7 mouse cellular contexts compared by ENCODE assay signal in genomic region chr3:95227214-95227613, GRCm38 (mm10). TPM values are rescaled to one million over a fixed set of nuclear protein-coding genes. Genes with fewer than 3 reads are reported as not detected.
A peak's percentile ranks its signal among the peaks of the same experiment; 100 is the strongest.
DNase-seq lines count a peak whose midpoint lies in the region; ATAC-seq and TF ChIP-seq lines count a peak whose summit lies in the region.

No protein-coding gene starts in this region.

- no peaks in the 10 kb centered on the region for H3K9me3 ChIP-seq in neural tube, embryonic 11.5 days (ENCODE audit: control insufficient read depth, low read length)
- H3K9me3 ChIP-seq in liver, embryonic 12.5 days (replicated peaks): no peaks in the 10 kb centered on the region

- peak overlapping the region; percentile 76 for H3K9ac ChIP-seq in neural tube, embryonic 11.5 days (ENCODE audit: low read length)
- peak overlapping the region; percentile 87; the same call in 1 of the 2 replicates for H3K9ac ChIP-seq in liver, embryonic 12.5 days

- H3K4me2 ChIP-seq in neural tube, embryonic 11.5 days (ENCODE audit: low read depth): peak overlapping the region; percentile 81
- H3K4me2 ChIP-seq in liver, embryonic 12.5 days: peak overlapping the region; percentile 95

- peak; percentile 38 for TF ChIP-seq POLR2A in embryonic fibroblast, embryonic 13.5 days (IDR thresholded peaks at IDR 0.05; ENCODE audit: low read depth, low read length)

- no peak for TF ChIP-seq CTCF in embryonic fibroblast, embryonic 13.5 days (IDR thresholded peaks at IDR 0.05; ENCODE audit: borderline replicate concordance, insufficient read depth, low read length)

- no peaks in the 10 kb centered on the region for H3K27me3 ChIP-seq in neural tube, embryonic 11.5 days (ENCODE audit: control insufficient read depth, insufficient read depth, low read length)
- H3K27me3 ChIP-seq in liver, embryonic 12.5 days (replicated peaks): no peaks in the 10 kb centered on the region

- peaks cover 24% of the 10 kb centered on the region for H3K4me1 ChIP-seq in neural tube, embryonic 11.5 days (ENCODE audit: control insufficient read depth, insufficient read depth, low read length)
- peaks cover 19% of the 10 kb centered on the region for H3K4me1 ChIP-seq in embryonic fibroblast, embryonic 13.5 days (ENCODE audit: control insufficient read depth, insufficient read depth, low read length)
- H3K4me1 ChIP-seq in liver, embryonic 12.5 days: peaks cover 49% of the 10 kb centered on the region

- H3K36me3 ChIP-seq in neural tube, embryonic 11.5 days (ENCODE audit: control insufficient read depth, insufficient read depth, low read length): peaks cover 9% of the 10 kb centered on the region
- H3K36me3 ChIP-seq in liver, embryonic 12.5 days: peaks cover 47% of the 10 kb centered on the region

- no peak for ATAC-seq in neural tube, embryonic 11.5 days (ENCODE audit: insufficient read depth, low FRiP score, low TSS enrichment)
- ATAC-seq in liver, embryonic 12.5 days: no peak
- no peak for ATAC-seq in granulocyte monocyte progenitor cell, adult 5-6 weeks (replicated peaks; ENCODE audit: poor library complexity, severe bottlenecking)
- no peak for ATAC-seq in CD4-positive, CD25-positive, alpha-beta regulatory T cell, adult 4 months

- WGBS in neural tube, embryonic 11.5 days: 16% methylated on average over 1 of the region's 1 CpGs
- 47% methylated on average over 1 of the region's 1 CpGs for WGBS in liver, embryonic 12.5 days (ENCODE audit: insufficient replicate concordance)

- H3K27ac ChIP-seq in neural tube, embryonic 11.5 days (ENCODE audit: low read depth, low read length): peak overlapping the region; percentile 94; the same call in 1 of the 2 replicates
- peak overlapping the region; percentile 16 for H3K27ac ChIP-seq in embryonic fibroblast, embryonic 13.5 days (ENCODE audit: insufficient read depth, low read length)
- H3K27ac ChIP-seq in liver, embryonic 12.5 days: no peak overlapping the region; the same call in 1 of the 2 replicates

- no peak for DNase-seq in neural tube, embryonic 11.5 days (ENCODE audit: low spot score)
- no peak for DNase-seq in neural tube, embryonic 10.5 days (ENCODE audit: extremely low spot score, low spot score)
- no peak for DNase-seq in spleen, postnatal 14 days (ENCODE audit: low spot score in 2 of 2)

- peak overlapping the region; percentile 68 for H3K4me3 ChIP-seq in neural tube, embryonic 11.5 days (ENCODE audit: low read depth, low read length)
- H3K4me3 ChIP-seq in embryonic fibroblast, embryonic 13.5 days (ENCODE audit: insufficient read depth, low read length): peak overlapping the region; percentile 68
- peak overlapping the region; percentile 70 for H3K4me3 ChIP-seq in liver, embryonic 12.5 days

RNA-seq across cellular contexts. Expression of gene Cdc42se1, which starts 1.3 kb away (rescaled TPM):
- 104 and 109 TPM in 2 replicates for polyA plus RNA-seq in neural tube, embryonic 11.5 days (2014; fragmentation: Nextera tagmentation; extraction: Ambion mirVana)
- 65.4 and 67.4 TPM in 2 replicates for polyA plus RNA-seq in embryonic fibroblast, embryonic 13.5 days (2011; ENCODE audit: insufficient read length, low read depth, missing spikeins)
- 59.6 and 60.9 TPM in 2 replicates for polyA plus RNA-seq in liver, embryonic 12.5 days (2016; fragmentation: Nextera tagmentation; extraction: Ambion mirVana)
- 93.6 and 99.1 TPM in 2 replicates for total RNA-seq in granulocyte monocyte progenitor cell, adult 5-6 weeks (2014; fragmentation: Nextera tagmentation)
- 43.0 and 61.6 TPM in 2 replicates for total RNA-seq in granulocyte monocyte progenitor cell, adult 5-6 weeks (2017)
- polyA plus RNA-seq in CD4-positive, CD25-positive, alpha-beta regulatory T cell, adult 4 months (2017; shearing (Covaris generic)): 100 to 1,000 TPM; 218 to 256 TPM

RNA-seq across cellular contexts. Expression of gene Mllt11, which starts 4.8 kb away (rescaled TPM):
- 173 and 176 TPM in 2 replicates for polyA plus RNA-seq in neural tube, embryonic 11.5 days (2014; fragmentation: Nextera tagmentation; extraction: Ambion mirVana)
- 33.0 and 44.0 TPM in 2 replicates for polyA plus RNA-seq in embryonic fibroblast, embryonic 13.5 days (2011; ENCODE audit: insufficient read length, low read depth, missing spikeins)
- polyA plus RNA-seq in liver, embryonic 12.5 days (2016; fragmentation: Nextera tagmentation; extraction: Ambion mirVana): 4.3 and 4.5 TPM in 2 replicates
- total RNA-seq in granulocyte monocyte progenitor cell, adult 5-6 weeks (2014; fragmentation: Nextera tagmentation): 3.2 and 6.9 TPM in 2 replicates
- total RNA-seq in granulocyte monocyte progenitor cell, adult 5-6 weeks (2017): 1.7 and 1.9 TPM in 2 replicates
- 10 to 100 TPM; 19.0 to 24.1 TPM for polyA plus RNA-seq in CD4-positive, CD25-positive, alpha-beta regulatory T cell, adult 4 months (2017; shearing (Covaris generic))

RNA-seq across cellular contexts. Expression of gene Gabpb2, which starts 9.5 kb away (rescaled TPM):
- polyA plus RNA-seq in neural tube, embryonic 11.5 days (2014; fragmentation: Nextera tagmentation; extraction: Ambion mirVana): 4.7 and 4.8 TPM in 2 replicates
- 16.1 and 22.7 TPM in 2 replicates for polyA plus RNA-seq in embryonic fibroblast, embryonic 13.5 days (2011; ENCODE audit: insufficient read length, low read depth, missing spikeins)
- 11.0 and 11.4 TPM in 2 replicates for polyA plus RNA-seq in liver, embryonic 12.5 days (2016; fragmentation: Nextera tagmentation; extraction: Ambion mirVana)
- 36.0 and 54.3 TPM in 2 replicates for total RNA-seq in granulocyte monocyte progenitor cell, adult 5-6 weeks (2014; fragmentation: Nextera tagmentation)
- 39.8 and 43.6 TPM in 2 replicates for total RNA-seq in granulocyte monocyte progenitor cell, adult 5-6 weeks (2017)
- 10 to 100 TPM; 31.0 to 37.1 TPM for polyA plus RNA-seq in CD4-positive, CD25-positive, alpha-beta regulatory T cell, adult 4 months (2017; shearing (Covaris generic))

RNA-seq across cellular contexts. Expression of gene Gm128, which starts 14.2 kb away (rescaled TPM):
- polyA plus RNA-seq in neural tube, embryonic 11.5 days (2014; fragmentation: Nextera tagmentation; extraction: Ambion mirVana): 0.33 TPM in 1 of 2 replicates, not detected in the other
- not detected in 2 replicates for polyA plus RNA-seq in embryonic fibroblast, embryonic 13.5 days (2011; ENCODE audit: insufficient read length, low read depth, missing spikeins)
- 0.33 and 0.38 TPM in 2 replicates for polyA plus RNA-seq in liver, embryonic 12.5 days (2016; fragmentation: Nextera tagmentation; extraction: Ambion mirVana)
- 1.0 TPM in 1 of 2 replicates, not detected in the other for total RNA-seq in granulocyte monocyte progenitor cell, adult 5-6 weeks (2014; fragmentation: Nextera tagmentation)
- total RNA-seq in granulocyte monocyte progenitor cell, adult 5-6 weeks (2017): 0.22 and 1.8 TPM in 2 replicates
- 1 to 10 TPM in 1 of 2 experiments, under 1 TPM in 1; 0.65 to 1.1 TPM for polyA plus RNA-seq in CD4-positive, CD25-positive, alpha-beta regulatory T cell, adult 4 months (2017; shearing (Covaris generic))

RNA-seq across cellular contexts. Expression of gene Bnipl, which starts 23.8 kb away (rescaled TPM):
- 0.31 and 0.54 TPM in 2 replicates for polyA plus RNA-seq in neural tube, embryonic 11.5 days (2014; fragmentation: Nextera tagmentation; extraction: Ambion mirVana)
- not detected in 2 replicates for polyA plus RNA-seq in embryonic fibroblast, embryonic 13.5 days (2011; ENCODE audit: insufficient read length, low read depth, missing spikeins)
- not detected in 2 replicates for polyA plus RNA-seq in liver, embryonic 12.5 days (2016; fragmentation: Nextera tagmentation; extraction: Ambion mirVana)
- 0.88 TPM in 1 of 2 replicates, not detected in the other for total RNA-seq in granulocyte monocyte progenitor cell, adult 5-6 weeks (2014; fragmentation: Nextera tagmentation)
- total RNA-seq in granulocyte monocyte progenitor cell, adult 5-6 weeks (2017): not detected in 2 replicates
- polyA plus RNA-seq in CD4-positive, CD25-positive, alpha-beta regulatory T cell, adult 4 months (2017; shearing (Covaris generic)): not detected
